Mouse (Mus musculus) gastrocnemius, postnatal 4 days (tissue): ENCODE measurements at regions not wholly inside any gene's neighbourhood (a gene's known extent, or its start where the extent isn't known, plus 50 kb on each side); places are given as distances from the start of the nearest gene placed in this dataset.

ENCODE experiments used
- DNase-seq, 2 experiments: peaks; one replicate each; pipeline ENCODE4 v3.0.0; 2021 to 2022; ENCODE audit warnings: low spot score in 2 of 2, mixed read lengths in 2 of 2

DNA sequence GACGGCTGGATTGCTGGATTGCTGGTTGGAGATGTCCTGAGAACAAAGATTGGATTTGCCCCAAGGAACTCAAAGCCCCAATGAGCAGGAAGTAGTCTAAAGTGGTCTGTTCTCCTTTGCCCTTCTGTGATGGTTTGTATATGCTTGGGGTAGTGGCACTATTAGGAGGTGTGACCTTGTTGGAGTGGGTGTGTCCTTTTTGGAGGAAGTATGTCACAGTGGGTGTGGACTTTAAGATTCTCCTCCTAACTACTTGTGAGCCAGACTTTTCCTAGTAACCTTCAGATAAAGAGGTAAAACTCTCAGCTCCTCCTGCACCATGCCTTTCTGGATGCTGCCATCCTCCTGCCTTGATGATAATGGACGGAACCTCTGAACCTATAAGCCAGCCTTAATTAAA, 69.1 kb upstream of the Gm47985 start:
- no peak for DNase-seq

DNA sequence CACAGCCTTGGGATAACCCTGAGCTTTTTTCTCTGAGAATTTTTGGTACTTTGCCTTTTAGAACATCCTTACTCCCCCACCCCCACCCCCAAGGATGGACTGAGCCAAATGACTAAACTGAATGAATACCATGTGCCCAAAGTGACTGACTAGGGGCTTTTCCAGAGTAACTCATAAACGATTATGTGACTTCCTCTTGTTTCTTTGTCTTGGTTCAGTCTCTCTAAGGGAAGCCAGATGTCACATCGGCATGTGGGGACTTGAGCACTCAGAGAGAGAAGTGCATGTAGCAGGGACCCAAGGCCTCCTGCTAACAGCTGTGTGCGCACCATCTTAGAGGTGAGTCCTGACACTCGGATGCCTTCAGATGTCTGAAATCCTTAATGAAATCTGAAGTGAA, 63.8 kb upstream of the Gm47985 start:
- DNase-seq, result no peak

DNA sequence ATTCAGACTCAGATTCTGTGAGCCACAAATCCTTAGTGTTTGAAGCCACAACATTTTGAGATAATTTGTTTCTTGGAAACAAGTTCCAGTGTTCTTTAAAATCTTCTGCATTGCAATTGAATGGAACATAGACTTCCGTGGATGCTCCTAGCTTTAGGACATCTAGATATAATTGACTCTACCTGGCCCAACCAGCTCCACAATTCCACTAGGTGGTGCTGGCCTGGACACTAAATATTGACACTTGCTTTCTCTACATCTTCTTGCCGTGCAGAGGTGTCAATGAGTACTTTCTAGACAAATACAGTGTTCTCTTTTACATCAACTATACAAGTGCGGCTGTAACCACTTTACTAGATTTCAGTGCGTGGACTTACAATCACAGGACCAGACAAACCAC, 63.4 kb upstream of the Gm47985 start:
- no peak for DNase-seq

DNA sequence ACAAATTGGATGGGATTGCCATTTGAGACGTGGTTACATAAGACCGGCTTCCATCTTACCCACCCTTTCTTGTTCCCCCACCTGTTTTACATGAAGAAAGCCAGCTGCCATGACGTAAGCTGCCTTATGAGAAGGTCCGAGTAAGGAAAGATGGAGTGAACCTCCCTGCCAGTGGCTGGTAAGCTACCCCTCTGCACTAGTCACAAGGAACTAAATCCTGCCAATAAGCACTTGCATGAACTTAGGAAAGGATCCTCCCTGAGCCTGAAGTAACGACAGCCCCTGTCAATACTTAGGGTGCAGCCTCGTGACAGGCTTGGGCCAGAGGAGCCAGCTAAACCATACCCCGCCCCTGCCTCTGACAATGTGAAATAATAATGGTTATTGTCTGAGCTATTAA, 62.8 kb upstream of the Gm47985 start:
- DNase-seq, result no peak

DNA sequence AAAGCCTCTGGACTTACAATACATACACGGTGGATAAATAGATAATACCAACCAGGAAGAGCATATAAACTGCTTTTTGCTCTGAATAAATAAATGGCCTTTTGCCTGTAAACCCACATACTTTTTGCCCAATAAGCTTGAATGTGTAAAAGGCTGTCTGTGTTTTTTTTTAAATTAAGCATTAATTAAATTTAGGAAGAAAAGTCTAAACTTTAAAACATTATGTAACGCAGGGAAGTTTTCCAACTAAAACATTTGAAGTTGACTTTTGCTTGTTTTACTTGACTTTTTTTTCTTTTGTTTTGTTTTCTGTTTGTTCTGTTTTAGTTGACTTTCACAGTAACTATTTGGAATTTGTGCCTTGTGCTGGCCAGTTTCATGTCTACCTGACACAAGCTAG, 60.7 kb upstream of the Gm47985 start:
- DNase-seq, result no peak

DNA sequence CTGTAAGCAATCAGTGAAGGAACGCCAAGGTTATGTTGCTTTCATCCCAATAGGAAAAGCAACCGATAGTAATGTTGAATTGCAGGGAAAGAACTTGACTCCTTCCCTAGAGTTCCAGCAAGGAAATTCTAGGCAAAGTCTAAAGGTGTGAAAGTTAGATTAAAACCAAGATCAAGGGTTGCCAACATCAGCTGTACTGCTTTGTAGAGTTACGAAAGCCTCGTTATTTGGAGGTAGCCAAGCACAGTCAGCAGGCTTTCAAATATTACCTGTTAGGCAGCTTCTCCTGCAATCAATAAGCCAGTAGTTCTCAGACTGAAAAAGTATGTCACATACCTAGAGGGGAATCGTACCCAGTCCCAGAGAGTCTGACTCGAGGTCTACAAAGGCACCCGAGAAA, 58.4 kb upstream of the Gm47985 start:
- DNase-seq, result no peak

DNA sequence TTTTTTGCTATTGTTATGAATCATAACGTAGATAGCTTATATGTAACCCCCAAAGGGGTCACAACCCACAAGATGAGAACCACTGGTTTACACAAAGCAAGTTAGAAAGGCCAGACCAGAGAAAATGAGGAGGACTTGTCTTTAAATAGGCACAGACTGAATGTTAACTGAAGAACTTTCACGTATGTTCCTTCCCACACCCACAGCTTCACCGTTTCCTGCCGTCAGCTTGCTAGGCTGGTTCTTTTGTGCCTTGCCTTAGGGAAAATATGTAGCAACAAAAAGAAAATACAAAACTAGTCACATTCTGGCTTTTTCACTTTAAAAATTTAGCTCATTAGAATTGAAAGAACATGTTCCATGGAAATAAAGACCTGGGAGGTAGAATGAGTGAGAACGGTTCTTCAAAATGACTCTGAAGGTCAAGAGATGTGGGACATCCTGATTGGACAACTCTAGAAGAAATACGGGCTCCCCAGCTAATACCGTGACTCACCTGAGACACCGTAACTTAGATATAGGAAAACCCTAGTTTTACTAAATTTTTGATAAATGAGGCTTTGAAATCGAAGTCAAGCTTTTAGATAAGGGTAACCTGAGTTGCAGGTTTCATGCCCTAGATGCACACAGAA, 57.2 kb upstream of the Gm47985 start:
- DNase-seq, result no peak

DNA sequence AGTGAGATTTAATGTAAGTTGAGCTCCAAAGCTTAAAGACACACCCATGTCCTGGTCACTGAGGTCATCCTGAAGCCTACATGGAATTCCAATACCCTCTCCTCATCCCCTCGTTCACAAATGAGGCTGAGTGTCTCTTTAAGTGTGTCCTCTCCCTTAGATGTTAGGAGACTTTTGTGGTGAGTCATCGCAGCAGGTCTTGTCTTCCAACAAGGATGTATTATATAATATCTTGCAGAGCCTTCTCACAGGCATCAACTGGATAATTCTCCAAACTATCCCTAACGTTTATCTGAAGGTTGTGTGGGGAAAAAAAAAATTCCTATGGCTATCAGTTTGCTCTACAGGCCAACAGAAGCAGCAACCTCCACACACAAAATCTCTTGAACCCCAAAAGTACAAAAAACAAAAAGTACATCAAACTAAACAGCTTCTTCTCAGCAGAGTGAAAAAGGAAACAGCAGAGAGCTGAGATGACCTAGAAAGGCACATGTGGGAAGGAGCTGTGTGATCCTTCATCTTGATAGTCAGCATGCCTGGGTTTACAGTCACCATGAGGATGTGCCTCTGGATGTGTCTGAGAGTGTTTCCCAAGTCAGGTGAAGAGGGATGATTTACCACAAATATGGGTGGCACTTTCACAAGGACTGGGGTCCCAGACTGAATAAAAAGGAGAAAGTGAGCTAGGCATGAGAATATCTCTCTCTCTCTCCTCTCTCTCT, 56.4 kb upstream of the Gm47985 start:
- DNase-seq, result no peak

DNA sequence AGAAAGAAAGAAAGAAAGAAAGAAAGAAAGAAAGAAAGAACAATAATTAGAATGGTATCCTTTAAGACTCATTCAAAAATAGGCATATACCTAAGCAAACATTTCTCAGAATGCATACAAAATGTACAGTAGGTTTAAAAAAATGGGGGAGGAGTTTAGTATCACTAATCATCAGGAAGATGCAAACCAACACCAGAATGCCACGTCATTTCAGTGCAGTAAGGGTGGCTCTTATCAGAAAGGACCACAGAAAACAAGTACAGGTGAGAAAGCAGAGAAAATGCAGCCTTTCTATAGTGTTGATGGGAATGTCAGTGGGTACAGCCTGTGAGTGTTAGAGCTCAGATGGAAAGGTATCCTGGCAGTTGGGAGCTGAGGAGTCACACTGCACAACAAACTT, 55.6 kb upstream of the Gm47985 start:
- no peak for DNase-seq

DNA sequence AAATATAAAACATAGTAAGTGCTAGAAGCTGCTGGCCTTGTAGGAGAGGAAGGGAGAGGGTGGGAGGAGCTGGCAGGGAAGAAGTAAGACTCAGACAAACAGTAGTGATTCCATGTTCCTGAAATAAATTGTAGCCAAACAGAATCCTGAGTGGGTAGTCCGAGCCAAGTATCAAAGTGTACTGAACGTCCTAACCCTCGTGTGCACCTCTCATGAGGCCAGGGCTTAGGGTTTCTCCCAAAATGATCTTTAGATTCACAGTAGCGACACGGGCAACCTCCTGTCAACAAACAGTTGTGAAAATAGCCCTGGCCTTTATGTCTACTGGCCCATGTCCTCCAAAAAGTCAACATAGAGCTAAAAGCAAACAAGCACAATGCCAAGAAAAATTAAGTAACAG, 54.3 kb upstream of the Gm47985 start:
- DNase-seq, result no peak

DNA sequence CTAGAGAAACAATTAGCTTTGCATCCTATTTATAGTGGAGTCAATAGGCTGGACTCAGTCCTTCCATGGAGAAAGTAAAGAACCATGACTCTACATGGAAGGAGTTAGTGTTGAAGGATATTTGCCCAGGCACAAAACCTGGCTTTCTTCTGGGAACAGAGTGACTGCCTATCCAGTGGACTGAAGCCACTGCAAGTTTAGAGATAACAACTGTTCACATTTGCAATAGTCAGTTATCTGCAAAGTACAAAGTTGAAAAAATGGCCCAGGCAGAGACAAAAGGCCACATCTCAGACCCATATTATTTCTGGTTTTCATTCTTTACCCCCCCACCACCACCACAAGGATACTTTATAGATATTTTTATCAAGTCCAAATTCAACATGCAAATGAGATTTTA, 53.4 kb upstream of the Gm47985 start:
- no peak for DNase-seq

DNA sequence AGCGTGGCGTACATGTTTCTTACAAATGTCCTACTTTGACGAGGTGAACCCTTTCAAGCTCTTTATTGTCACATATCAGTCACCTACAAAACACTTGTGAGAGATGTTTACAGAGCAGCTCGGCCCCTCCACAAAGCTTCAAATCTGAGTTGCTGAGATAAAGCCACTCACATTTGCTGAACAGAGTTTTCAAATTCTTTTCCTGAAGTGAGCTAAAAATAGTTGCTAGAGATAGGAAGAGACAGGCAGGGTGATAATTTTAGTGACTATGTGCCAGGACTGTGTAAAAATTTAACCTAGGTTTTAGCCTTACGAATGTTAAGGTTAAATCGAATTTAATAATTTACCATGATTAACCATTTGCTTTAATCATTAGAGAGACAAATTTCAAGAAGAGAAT, 52.3 kb upstream of the Gm47985 start:
- no peak for DNase-seq

DNA sequence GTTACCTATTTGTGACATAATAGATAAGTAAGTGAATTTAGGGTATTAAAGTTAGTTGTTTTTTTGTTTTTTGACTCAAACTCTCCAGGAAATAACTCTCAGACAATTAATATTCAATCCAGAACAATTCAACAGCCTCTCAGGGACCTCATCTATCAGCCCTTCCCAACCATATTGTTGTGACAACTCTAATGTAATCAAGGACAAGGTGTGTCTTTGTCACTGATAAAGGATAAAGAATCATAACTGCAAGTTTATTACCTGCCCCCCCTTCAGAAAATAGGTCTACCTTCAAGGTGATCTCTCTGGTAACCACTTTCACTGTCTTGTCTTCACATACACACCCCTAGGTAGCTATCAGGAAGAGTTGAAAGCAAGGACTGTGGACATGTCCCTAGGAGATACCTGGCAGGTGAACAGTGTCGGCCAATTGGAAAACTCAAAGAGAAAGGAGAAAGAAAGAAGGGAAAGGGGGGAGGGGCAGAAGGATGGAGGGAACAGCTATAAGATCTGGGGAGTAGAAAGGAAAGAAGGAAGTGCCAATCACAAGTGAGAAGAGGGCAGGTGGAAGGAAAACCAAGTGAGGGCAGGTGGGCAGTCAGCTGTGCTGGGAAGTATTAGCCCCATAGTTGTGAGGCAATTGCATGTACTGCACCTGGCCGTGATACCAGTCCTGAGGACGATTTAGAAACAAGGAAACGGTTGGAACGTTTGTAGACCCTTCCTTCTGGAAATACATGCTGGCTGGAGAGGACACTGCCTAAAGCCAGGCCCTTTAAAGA, 51.3 kb upstream of the Gm47985 start:
- DNase-seq, result no peak

DNA sequence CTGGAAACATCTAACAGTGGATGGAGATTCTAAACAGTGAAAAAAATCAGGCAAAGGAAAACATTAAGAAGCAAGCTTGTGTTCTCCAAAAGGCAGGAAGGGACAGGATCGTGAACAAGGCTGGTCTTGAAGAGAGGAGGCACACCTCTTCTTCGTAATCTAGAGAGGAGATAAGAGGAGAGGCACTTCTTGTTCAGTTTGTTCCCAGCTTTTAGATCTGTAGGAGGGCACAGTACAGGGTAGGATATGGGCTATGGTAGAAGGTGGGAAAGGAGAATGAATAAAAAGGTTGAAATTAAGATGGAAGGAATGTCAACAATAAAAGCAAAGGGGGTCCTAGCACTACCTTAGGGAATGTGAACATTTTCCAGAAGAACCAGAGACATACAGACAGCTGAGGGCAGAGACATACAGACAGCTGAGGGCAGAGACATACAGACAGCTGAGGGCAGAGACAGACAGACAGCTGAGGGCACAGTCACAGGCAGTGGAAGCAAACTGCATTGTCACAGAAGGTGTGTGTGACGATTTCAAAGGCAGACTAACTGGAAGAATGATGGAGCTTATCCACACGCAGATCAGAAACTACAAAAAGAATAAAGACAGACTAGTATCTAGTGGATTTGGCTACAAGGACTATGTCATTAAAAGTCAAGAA, 50.6 kb upstream of the Gm47985 start:
- DNase-seq, result no peak
